Mouse (Mus musculus): Measurements from ENCODE around the gene Kcnk15. TPM values are rescaled to one million over a fixed set of nuclear protein-coding genes. Genes with fewer than 3 reads are reported as not detected.

The Kcnk15 gene
- total RNA-seq, 2 experiments from 2014 or later = not detected

- peak in 1 of 2 experiments; percentile 42 for DNase-seq
Measured at GRCm38 (mm10) chr2:163875484-163875883, 22.0 kb downstream of the Kcnk15 start.

- no peak for DNase-seq
Measured at GRCm38 (mm10) chr2:163876830-163877498, 23.5 kb downstream of the Kcnk15 start.

- peak; percentile 88 for DNase-seq
Measured at GRCm38 (mm10) chr2:163880891-163881290, 27.4 kb downstream of the Kcnk15 start.

GRCm38 (mm10) chr2:163882859-163883652 lies 29.6 kb downstream of the Kcnk15 start:
- no peak for DNase-seq

GRCm38 (mm10) chr2:163889411-163889810 lies 36.0 kb downstream of the Kcnk15 start:
- peak; percentile 61 to 62 for DNase-seq

- DNase-seq = no peak
Measured at GRCm38 (mm10) chr2:163890586-163890985, 37.1 kb downstream of the Kcnk15 start.

- DNase-seq = no peak
Measured at GRCm38 (mm10) chr2:163891271-163891670, 37.8 kb downstream of the Kcnk15 start.

GRCm38 (mm10) chr2:163893446-163894370 lies 40.3 kb downstream of the Kcnk15 start:
- peak; percentile 65 to 68 for DNase-seq

GRCm38 (mm10) chr2:163895156-163895555 lies 41.7 kb downstream of the Kcnk15 start:
- DNase-seq = no peak

- peak in 1 of 2 experiments; percentile 51 for DNase-seq
Measured at GRCm38 (mm10) chr2:163897026-163897425, 43.6 kb downstream of the Kcnk15 start.

GRCm38 (mm10) chr2:163897988-163898535 lies 44.6 kb downstream of the Kcnk15 start:
- no peak for DNase-seq

- no peak for DNase-seq
Measured at GRCm38 (mm10) chr2:163899910-163900411, 46.5 kb downstream of the Kcnk15 start.

GRCm38 (mm10) chr2:163901043-163901442 lies 47.6 kb downstream of the Kcnk15 start:
- peak; percentile 50 to 51 for DNase-seq

GRCm38 (mm10) chr2:163902448-163902847 lies 49.0 kb downstream of the Kcnk15 start:
- DNase-seq = no peak

GRCm38 (mm10) chr2:163903461-163903860 lies 50.0 kb downstream of the Kcnk15 start:
- peak; percentile 89 to 92 for DNase-seq

- peak; percentile 74 to 78 for DNase-seq
Measured at GRCm38 (mm10) chr2:163904323-163904722, 50.9 kb downstream of the Kcnk15 start.

GRCm38 (mm10) chr2:163907131-163907530 lies 53.7 kb downstream of the Kcnk15 start:
- peak; percentile 72 for DNase-seq

All from adrenal gland, postnatal 36 days (tissue).